In the genomic region with DNA sequence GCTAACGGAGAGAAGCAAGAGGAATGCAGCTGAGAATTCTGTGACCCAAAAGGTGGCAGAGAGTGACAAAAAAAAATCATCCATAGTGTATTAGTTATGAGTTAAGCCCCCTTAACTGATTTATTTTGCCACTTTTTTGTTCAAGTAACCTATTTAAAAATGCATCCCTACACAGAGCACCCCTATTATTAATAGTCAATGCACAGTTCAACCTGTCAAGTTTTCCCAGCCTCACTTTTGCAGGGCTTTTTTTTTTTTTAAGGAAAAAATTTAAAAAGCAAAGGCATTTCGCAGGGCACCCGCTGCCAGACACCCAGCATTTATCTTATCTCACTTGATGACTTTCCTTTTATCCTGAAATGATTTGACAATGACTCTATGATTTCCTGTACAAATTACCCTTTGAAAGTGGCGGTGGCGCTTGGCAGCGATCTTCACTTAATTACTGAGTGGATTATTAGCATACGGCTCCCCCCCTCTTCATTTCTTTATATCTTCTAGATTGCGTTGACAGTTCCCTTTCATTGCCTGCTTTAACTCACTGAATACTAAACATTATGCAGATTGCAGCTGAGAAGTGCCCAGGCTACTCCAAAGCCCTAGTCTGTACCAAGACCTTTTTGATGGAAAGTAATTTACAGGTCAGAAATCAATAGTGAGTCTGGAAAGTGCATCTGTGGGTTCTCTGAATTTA, we compare ENCODE assay signal across 18 mouse cellular contexts.
A peak's percentile ranks its signal among the peaks of the same experiment; 100 is the strongest.
DNase-seq lines count a peak whose midpoint lies in the region; ATAC-seq lines count a peak whose summit lies in the region.
"Had no signal": no experiment of that assay in that cellular context is flagged by ENCODE, and none has a peak within 500 bp of the region (broad histone marks: within the 10 kb centered on the region; RNA-seq: fewer than 3 reads in every experiment).

No protein-coding gene starts in this region.

- H3K9ac ChIP-seq in heart, embryonic 13.5 days = no peak overlapping the region
- no peak overlapping the region for H3K9ac ChIP-seq in hindbrain, embryonic 15.5 days
- no peak overlapping the region for H3K9ac ChIP-seq in kidney, embryonic 16.5 days (replicated peaks; ENCODE audit: low read length)
- H3K9ac ChIP-seq: intestine, embryonic 15.5 days; liver, embryonic 12.5 days had no signal

- no peaks in the 10 kb centered on the region for H3K27me3 ChIP-seq in heart, embryonic 13.5 days (replicated peaks)
- no peaks in the 10 kb centered on the region for H3K27me3 ChIP-seq in hindbrain, embryonic 15.5 days
- H3K27me3 ChIP-seq in kidney, embryonic 16.5 days (ENCODE audit: insufficient read depth, low read length) = no peaks in the 10 kb centered on the region
- H3K27me3 ChIP-seq: intestine, embryonic 15.5 days; liver, embryonic 12.5 days had no signal

- no peaks in the 10 kb centered on the region for H3K9me3 ChIP-seq in heart, embryonic 13.5 days
- H3K9me3 ChIP-seq in hindbrain, embryonic 15.5 days = no peaks in the 10 kb centered on the region
- H3K9me3 ChIP-seq in kidney, embryonic 16.5 days (ENCODE audit: low read length) = no peaks in the 10 kb centered on the region
- H3K9me3 ChIP-seq: embryonic facial prominence, embryonic 10.5 days; intestine, embryonic 15.5 days; liver, embryonic 12.5 days had no signal

- no peak overlapping the region for H3K27ac ChIP-seq in heart, embryonic 13.5 days (replicated peaks)
- no peak overlapping the region for H3K27ac ChIP-seq in hindbrain, embryonic 15.5 days (replicated peaks)
- no peak overlapping the region for H3K27ac ChIP-seq in kidney, embryonic 16.5 days (ENCODE audit: low read length)
- H3K27ac ChIP-seq: embryonic facial prominence, embryonic 10.5 days; intestine, embryonic 15.5 days; liver, embryonic 12.5 days had no signal

- ATAC-seq in heart, embryonic 13.5 days (ENCODE audit: extremely low read depth, insufficient number of reproducible peaks, low FRiP score, low TSS enrichment) = no peak
- peak; percentile 69; the same call in 1 of the 2 replicates for ATAC-seq in hindbrain, embryonic 15.5 days (ENCODE audit: low FRiP score, low read depth)
- no peak for ATAC-seq in kidney, embryonic 16.5 days (ENCODE audit: low FRiP score, low TSS enrichment)
- ATAC-seq: intestine, embryonic 15.5 days; liver, embryonic 12.5 days had no signal

- DNase-seq in heart, postnatal 10 days = no peak
- peak; percentile 5 for DNase-seq in right cerebral cortex, adult 18-20 months
- no peak for DNase-seq in right cerebral cortex, postnatal 14 days
- DNase-seq in retina, postnatal 1 day = peak; percentile 11
- DNase-seq in urinary bladder, postnatal 14 days (ENCODE audit: low spot score) = no peak
- DNase-seq: adrenal gland, postnatal 14 days; B cell, adult 2 months; cerebellum, adult 2 months; gastrocnemius, postnatal 25 days; kidney, postnatal 36 days; lung, postnatal 14 days; thymus, adult 18-20 months had no signal

- intact Hi-C loops in heart, postnatal 10 days (cut with DNase I) = no loop called here

- WGBS in heart, embryonic 13.5 days = 24% methylated on average over 8 of the region's 8 CpGs
- WGBS in hindbrain, embryonic 15.5 days = 10% methylated on average over 8 of the region's 8 CpGs
- 48% methylated on average over 8 of the region's 8 CpGs for WGBS in kidney, embryonic 16.5 days

- no peak overlapping the region for H3K4me3 ChIP-seq in heart, embryonic 13.5 days
- H3K4me3 ChIP-seq in hindbrain, embryonic 15.5 days = no peak overlapping the region
- H3K4me3 ChIP-seq in kidney, embryonic 16.5 days (ENCODE audit: low read length) = no peak overlapping the region
- H3K4me3 ChIP-seq: embryonic facial prominence, embryonic 10.5 days; intestine, embryonic 15.5 days; liver, embryonic 12.5 days had no signal

- no peaks in the 10 kb centered on the region for H3K36me3 ChIP-seq in heart, embryonic 13.5 days
- H3K36me3 ChIP-seq in hindbrain, embryonic 15.5 days = no peaks in the 10 kb centered on the region
- no peaks in the 10 kb centered on the region for H3K36me3 ChIP-seq in kidney, embryonic 16.5 days (ENCODE audit: insufficient read depth, low read length)
- H3K36me3 ChIP-seq: embryonic facial prominence, embryonic 10.5 days; intestine, embryonic 15.5 days; liver, embryonic 12.5 days had no signal

- H3K4me1 ChIP-seq in heart, embryonic 13.5 days = peaks cover 10% of the 10 kb centered on the region
- peaks cover 13% of the 10 kb centered on the region for H3K4me1 ChIP-seq in hindbrain, embryonic 15.5 days (replicated peaks)
- no peaks in the 10 kb centered on the region for H3K4me1 ChIP-seq in kidney, embryonic 16.5 days (ENCODE audit: insufficient read depth, low read length)
- H3K4me1 ChIP-seq: intestine, embryonic 15.5 days; liver, embryonic 12.5 days had no signal

- peak overlapping the region; percentile 27 for H3K4me2 ChIP-seq in heart, embryonic 13.5 days
- 0 out of 2 replicates have a peak overlapping the region, but pooled peaks have one; percentile 15 for H3K4me2 ChIP-seq in hindbrain, embryonic 15.5 days
- no peak overlapping the region for H3K4me2 ChIP-seq in kidney, embryonic 16.5 days (replicated peaks; ENCODE audit: low read depth, low read length)
- H3K4me2 ChIP-seq: intestine, embryonic 15.5 days; liver, embryonic 12.5 days had no signal

Comparison
In these comparisons a context has a peak if more than half of its experiments do, and no peak if none do; other contexts are left out.
1. DNase-seq: peak in right cerebral cortex, adult 18-20 months (single experiment) and retina, postnatal 1 day (single experiment); none in heart, postnatal 10 days (0 of 2), right cerebral cortex, postnatal 14 days (single experiment) and urinary bladder, postnatal 14 days (single experiment).